Mouse (Mus musculus): ENCODE measurements around the gene Atad1.

DNA sequence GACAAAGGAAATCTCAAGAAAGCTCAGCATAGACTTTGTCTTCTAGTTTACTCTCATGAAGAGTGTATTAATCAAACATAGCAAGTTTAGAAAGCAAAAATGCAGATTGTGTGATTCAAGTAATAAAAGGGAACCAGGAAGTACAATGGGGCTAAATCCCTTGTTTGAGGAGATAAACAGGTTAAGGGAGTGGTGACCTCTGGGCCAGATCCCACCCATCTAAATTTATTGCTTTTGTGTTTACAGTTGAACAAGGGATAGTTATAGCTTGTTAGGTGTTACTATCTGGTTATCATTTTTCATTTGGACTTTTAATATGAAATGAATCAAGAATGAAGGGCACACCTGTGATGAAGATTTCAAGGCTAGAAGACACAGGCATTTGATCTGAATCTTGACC is 6.7 kb downstream of the Atad1 start:
- TF ChIP-seq TAL1 (IDR thresholded peaks at IDR 0.05; ENCODE audit: low read length) (no peak), GATA1 (IDR thresholded peaks at IDR 0.05; ENCODE audit: low read length) (no peak)
